Mouse (Mus musculus) stomach, embryonic 14.5 days (tissue): ENCODE data around the gene Fut11. TPM values are rescaled to one million over a fixed set of nuclear protein-coding genes. Genes with fewer than 3 reads are reported as not detected.

ENCODE experiments used
- ATAC-seq: fragments of 200-750 bp; cut with Nextera tagmentation; 2 replicates; pipeline ENCODE4 v1.8.0; 2017; ENCODE audit warnings: low read depth, moderate TSS enrichment; ENCODE audit not compliant: insufficient number of reproducible peaks, insufficient read depth, low FRiP score
- H3K27ac ChIP-seq: fragments of 300-500 bp; sonication (generic); 2 replicates; pipeline ENCODE4 v1.5.1; 2014; ENCODE audit warnings: mild to moderate bottlenecking, low read length, moderate library complexity, mixed read lengths
- H3K27me3 ChIP-seq: fragments of 300-500 bp; sonication (generic); 2 replicates; pipeline ENCODE4 v1.6.1; 2014; ENCODE audit warnings: low read length, control low read depth, mixed read lengths; ENCODE audit not compliant: control insufficient read depth, insufficient read depth
- H3K36me3 ChIP-seq: fragments of 300-500 bp; sonication (generic); 2 replicates; pipeline ENCODE4 v1.6.1; 2014; ENCODE audit warnings: mild to moderate bottlenecking, control low read depth, low read length, moderate library complexity, mixed read lengths; ENCODE audit not compliant: control insufficient read depth, insufficient read depth
- H3K4me1 ChIP-seq: fragments of 300-500 bp; sonication (generic); 2 replicates; pipeline ENCODE4 v1.6.1; 2014; ENCODE audit warnings: low read length, control low read depth, mixed read lengths; ENCODE audit not compliant: control insufficient read depth, insufficient read depth
- H3K4me2 ChIP-seq: fragments of 300-500 bp; sonication (generic); replicated peaks from 2 replicates; pipeline ENCODE4 v1.6.1; 2014; ENCODE audit warnings: low read depth, low read length, control low read depth
- H3K4me3 ChIP-seq: fragments of 300-500 bp; sonication (generic); 2 replicates; pipeline ENCODE4 v1.5.1; 2014; ENCODE audit warnings: low read depth, low read length, control low read depth
- H3K9ac ChIP-seq: fragments of 300-500 bp; sonication (generic); replicated peaks from 2 replicates; pipeline ENCODE4 v1.6.1; 2014; ENCODE audit warnings: low read depth, mild to moderate bottlenecking, control low read depth, low read length, moderate library complexity, mixed read lengths
- H3K9me3 ChIP-seq: fragments of 300-500 bp; sonication (generic); 2 replicates; pipeline ENCODE4 v1.6.1; 2016; ENCODE audit warnings: low read depth, low read length, control low read depth; ENCODE audit not compliant: control insufficient read depth
- WGBS: fragments of 180-500 bp; shearing (Covaris S2); extraction: QIAGEN DNeasy Blood & Tissue Kit; methylation state at CpG from one replicate; pipeline ENCODE4 v1.1.7; 2014; 5-methylcytosine and 5-hydroxymethylcytosine counted together
- polyA plus RNA-seq: library from polyadenylated mRNA; unstranded; fragments of >200 nt; fragmentation: Nextera tagmentation; extraction: Ambion mirVana; gene quantifications from 2 replicates; pipeline ENCODE4 v1.2.1, GENCODE M21; 2014

The Fut11 gene
- polyA plus RNA-seq, 1 experiment from 2014 or later: 20.5 TPM

DNA sequence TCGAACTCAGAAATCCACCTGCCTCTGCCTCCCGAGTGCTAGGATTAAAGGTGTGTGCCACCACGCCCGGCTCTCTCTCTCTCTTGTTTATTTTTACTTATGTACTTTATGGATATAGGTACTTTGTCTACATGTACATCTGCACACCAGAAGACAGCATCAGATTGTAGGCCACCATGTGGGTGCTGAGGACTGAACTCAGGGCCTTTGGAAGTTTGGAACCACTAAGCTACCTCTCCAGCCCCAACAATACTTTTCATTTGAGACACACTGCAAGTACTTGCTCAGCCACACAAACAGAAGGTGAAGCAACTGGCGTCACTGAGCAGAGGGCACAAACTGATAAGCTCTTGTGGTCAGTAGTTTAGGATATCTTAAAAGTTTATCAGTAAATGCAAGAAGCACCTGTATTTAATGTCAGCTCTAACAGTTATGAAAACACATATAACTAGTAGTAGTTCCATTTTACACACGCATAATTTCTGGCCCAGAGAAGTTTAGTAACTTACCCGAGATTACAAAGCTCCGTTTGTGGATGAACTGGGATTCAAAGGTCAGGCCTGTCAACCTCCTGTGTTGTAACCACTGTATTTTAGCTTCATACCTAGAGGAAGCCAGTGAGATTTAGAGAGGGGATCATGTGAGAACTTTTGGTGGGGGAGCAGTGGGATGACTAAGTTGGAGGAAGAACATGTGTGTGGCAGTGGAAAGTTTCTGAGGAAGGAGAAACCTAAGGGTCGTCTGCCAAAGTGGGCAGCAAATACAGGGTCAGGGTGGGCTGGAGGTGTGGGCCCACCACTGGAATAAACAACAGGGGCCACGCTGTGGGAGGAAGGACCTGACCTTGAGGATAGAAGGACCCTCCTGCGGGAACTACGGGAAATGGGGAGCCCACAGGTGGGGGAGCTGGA is 38.5 kb downstream of the Fut11 start:
- Histone ChIP-seq H3K4me2 (peak overlapping the region; percentile 74), H3K9ac (peak overlapping the region; percentile 88), H3K9me3 (no peaks in the 10 kb centered on the region), H3K4me3 (peak overlapping the region; percentile 80), H3K27me3 (no peaks in the 10 kb centered on the region), H3K4me1 (peaks cover 11% of the 10 kb centered on the region; the same call in 1 of the 2 replicates), H3K27ac (peak overlapping the region; percentile 89), H3K36me3 (peaks cover 36% of the 10 kb centered on the region)
- no peak for ATAC-seq
- 39% methylated on average over 12 of the region's 12 CpGs for WGBS

DNA sequence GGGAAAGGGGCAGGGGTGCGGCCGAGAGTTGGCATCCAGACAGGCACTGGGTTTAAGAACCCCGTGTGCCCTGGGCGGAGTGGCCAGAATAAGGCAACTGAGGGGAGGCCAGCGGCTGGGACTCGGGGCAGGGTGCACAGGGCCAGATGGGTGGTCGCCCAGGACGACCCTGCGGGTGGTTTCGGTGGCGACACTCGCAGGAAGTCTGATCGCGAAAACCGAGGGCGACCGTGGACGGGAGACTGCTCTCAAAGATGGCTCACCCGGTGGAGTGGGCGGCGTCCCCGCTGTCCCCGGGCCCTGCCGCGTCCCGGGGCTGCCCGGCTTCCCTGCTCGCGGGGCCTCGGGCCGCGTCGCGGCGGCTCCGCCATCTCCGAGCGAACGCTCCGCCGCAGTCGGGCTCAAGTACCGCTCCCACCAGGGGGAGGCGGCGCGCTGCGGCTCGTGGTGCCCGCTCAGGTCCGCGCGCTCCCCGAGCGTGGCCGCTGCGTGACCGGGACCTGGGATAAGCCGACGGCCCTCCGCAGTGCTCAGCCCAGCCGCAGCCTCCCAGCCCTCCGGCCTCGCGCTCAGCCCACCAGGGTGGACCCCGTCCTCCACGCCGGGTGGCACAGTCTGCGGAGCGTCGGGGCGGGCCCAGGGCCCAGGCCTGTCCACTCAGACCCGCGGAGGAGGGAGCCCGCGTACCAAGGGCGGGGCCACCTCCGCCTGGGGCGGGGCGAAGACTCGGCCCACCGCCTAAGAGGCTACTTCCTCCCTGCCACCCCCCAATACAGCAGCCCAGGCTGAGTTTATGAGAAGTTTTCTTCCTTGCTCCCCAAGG is 39.4 kb downstream of the Fut11 start, which contains the start of gene Ndst2:
TSS of gene Ndst2 (minus strand) at position 611 of the 823 bp plus-strand sequence.
- H3K4me2 ChIP-seq: peak within 1 kb of the TSS; percentile 74
- peaks cover 11% of the 10 kb centered on the region; the same call in 1 of the 2 replicates for H3K4me1 ChIP-seq
- peak within 1 kb of the TSS; percentile 88 for H3K9ac ChIP-seq
- no peaks in the 10 kb centered on the region for H3K9me3 ChIP-seq
- H3K27ac ChIP-seq: peak within 1 kb of the TSS; percentile 89
- peak within 1 kb of the TSS; percentile 80 for H3K4me3 ChIP-seq
- H3K36me3 ChIP-seq: peaks cover 29% of the 10 kb centered on the region
- under 1% methylated on average over 74 of the region's 81 CpGs for WGBS
- no peaks in the 10 kb centered on the region for H3K27me3 ChIP-seq
- peak; percentile 98 for ATAC-seq

DNA sequence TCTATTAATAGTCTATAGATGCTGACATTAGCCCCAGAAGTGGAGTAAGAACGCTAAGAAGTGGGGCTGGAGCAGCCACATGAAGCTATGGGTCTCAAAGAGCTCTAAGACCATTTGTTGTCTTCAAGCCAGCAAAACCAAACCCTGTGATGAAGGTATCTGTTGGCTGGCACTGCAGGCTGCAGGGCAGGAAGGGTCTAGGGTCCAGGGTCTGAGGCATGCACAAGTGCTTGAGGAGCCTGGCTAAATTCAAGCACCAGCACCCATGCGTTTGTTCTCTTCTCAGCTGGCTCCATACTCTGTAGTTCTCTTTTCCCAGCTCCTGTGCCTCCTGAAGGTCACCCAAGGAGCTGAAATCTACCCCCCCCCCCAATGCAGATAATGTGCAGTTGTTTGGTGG is 40.3 kb downstream of the Fut11 start:
- H3K4me1 ChIP-seq: peaks cover 11% of the 10 kb centered on the region; the same call in 1 of the 2 replicates

DNA sequence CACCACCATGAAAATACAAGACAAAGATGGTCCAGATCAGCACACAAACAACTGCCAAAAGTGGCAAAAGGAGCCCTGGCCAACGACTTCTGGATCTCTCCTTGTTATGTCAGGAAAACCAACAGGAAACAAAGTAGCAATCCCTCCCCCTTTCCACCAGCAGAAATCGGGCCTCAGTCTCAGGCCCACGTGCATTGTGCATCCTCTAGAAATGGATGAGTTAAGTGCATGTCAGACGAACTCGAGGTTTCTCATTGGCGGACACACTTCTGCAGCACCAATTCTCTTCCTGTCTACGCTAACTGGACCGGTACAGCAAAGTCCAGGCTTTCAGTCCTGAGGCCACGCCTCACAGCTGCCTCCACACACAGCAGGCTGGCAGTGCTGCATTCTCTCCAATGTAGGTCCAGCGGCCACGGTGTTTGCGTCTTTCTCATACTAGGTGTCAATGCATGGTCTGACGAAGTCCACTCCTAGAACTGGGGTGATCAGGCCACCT is 41.2 kb downstream of the Fut11 start:
- Histone ChIP-seq H3K4me3 (no peak overlapping the region), H3K4me2 (no peak overlapping the region), H3K9me3 (no peaks in the 10 kb centered on the region), H3K36me3 (peaks cover 22% of the 10 kb centered on the region), H3K9ac (no peak overlapping the region), H3K4me1 (peaks cover 11% of the 10 kb centered on the region; the same call in 1 of the 2 replicates), H3K27me3 (no peaks in the 10 kb centered on the region), H3K27ac (no peak overlapping the region)
- WGBS: 83% methylated on average over 13 of the region's 13 CpGs
- no peak for ATAC-seq

More for the DNA sequence above, 40.3 kb downstream of the Fut11 start:
- 58% methylated on average over 2 of the region's 2 CpGs for WGBS
- Histone ChIP-seq H3K9ac (no peak overlapping the region), H3K27ac (peak overlapping the region; percentile 89; the same call in 1 of the 2 replicates), H3K4me2 (peak overlapping the region; percentile 74; the same call in 1 of the 2 replicates), H3K27me3 (no peaks in the 10 kb centered on the region), H3K9me3 (no peaks in the 10 kb centered on the region), H3K4me3 (no peak overlapping the region; the same call in 1 of the 2 replicates), H3K36me3 (peaks cover 22% of the 10 kb centered on the region)
- no peak for ATAC-seq

DNA sequence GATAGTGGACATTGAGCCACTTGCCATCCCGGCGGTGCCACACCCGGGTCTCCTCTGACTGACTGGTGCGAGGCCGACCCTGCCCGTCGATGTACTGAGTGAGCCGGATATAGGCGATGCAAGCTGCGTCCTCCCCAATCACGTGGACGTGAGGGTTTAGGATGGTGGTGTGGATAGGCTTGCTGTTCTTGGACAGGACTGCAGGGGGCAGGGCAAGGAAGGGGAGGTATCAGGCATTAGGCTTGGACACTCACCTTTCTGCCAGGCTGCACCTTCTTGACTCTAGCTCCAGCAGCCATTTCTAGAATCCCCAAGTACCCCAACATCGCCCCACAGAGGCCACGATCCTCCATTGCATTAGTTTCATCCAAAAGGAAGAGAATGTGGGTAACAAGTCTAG is 42.5 kb downstream of the Fut11 start:
- Histone ChIP-seq H3K9ac (no peak overlapping the region), H3K27me3 (no peaks in the 10 kb centered on the region), H3K4me1 (peaks cover 11% of the 10 kb centered on the region; the same call in 1 of the 2 replicates), H3K27ac (no peak overlapping the region), H3K4me2 (no peak overlapping the region), H3K4me3 (no peak overlapping the region), H3K36me3 (peaks cover 22% of the 10 kb centered on the region), H3K9me3 (no peaks in the 10 kb centered on the region)
- WGBS: 32% methylated on average over 14 of the region's 14 CpGs
- ATAC-seq: no peak

DNA sequence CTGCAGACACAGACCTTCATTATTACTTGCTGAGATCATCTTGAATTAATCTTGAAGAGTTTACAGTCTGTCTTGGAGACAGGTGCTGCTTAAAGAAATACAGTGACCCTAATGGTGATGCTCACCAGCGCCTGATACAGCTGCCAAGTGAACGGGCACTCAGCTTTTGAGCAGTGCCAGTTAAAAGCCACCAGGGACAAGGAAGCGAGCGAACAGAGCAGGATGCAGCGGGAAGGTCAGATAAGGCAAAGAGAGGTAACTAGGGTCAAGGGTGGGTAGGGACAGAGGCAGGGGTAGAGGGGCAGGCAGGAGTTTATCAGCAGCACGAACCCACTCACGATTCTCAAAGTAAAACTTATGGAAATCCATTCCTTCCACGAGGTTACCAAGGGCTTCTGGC is 43.7 kb downstream of the Fut11 start:
- no peak overlapping the region for H3K27ac ChIP-seq
- ATAC-seq: no peak
- WGBS: 80% methylated on average over 8 of the region's 8 CpGs
- H3K4me3 ChIP-seq: no peak overlapping the region
- no peak overlapping the region for H3K9ac ChIP-seq
- H3K9me3 ChIP-seq: no peaks in the 10 kb centered on the region
- H3K4me1 ChIP-seq: peaks cover 5% of the 10 kb centered on the region; the same call in 1 of the 2 replicates
- peaks cover 22% of the 10 kb centered on the region for H3K36me3 ChIP-seq
- H3K27me3 ChIP-seq: no peaks in the 10 kb centered on the region
- H3K4me2 ChIP-seq: no peak overlapping the region

DNA sequence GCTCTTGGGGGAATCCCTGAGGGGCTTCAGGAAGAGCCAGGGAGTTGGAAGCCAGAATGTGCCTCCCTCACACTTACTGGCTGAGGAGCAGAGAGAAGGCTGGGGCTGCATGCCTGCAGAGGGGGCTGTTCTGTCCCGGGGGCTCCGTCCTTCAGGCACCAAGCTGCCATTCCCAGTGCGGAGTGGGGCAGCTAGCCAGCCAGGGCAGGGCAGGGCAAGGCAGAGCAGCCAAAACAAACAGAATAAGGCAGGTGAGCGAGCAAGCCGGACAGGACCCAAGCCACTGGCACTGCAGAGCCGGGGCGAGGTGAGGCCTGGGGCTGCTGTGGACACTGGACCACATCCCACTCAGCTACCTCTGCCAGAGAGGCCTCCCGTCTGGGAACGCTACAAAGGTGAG is 46.5 kb downstream of the Fut11 start:
- Histone ChIP-seq H3K36me3 (peaks cover 28% of the 10 kb centered on the region), H3K4me3 (no peak overlapping the region), H3K27ac (no peak overlapping the region), H3K9ac (no peak overlapping the region), H3K4me1 (no peaks in the 10 kb centered on the region), H3K9me3 (no peaks in the 10 kb centered on the region), H3K4me2 (no peak overlapping the region), H3K27me3 (no peaks in the 10 kb centered on the region)
- peak; percentile 14; the same call in 1 of the 2 replicates for ATAC-seq
- 83% methylated on average over 9 of the region's 9 CpGs for WGBS

DNA sequence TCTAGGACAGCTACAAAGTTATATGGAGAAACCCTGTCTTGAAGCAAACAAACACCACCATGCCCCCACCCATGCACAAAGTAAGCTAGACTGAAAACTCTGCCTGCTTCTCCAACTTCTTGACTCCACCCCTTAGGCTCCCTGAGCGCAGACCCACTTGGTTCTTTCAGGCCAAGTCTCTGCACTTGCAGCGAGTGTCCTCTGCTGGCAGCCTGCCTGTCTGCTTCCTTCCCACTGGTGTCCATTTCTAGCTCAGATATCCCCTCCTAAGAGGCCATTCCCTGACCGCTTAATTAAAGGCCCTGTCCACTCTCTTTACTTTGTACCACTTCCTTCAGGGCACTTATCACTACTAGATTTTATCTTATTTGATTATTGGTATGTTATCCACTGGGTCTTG is 48.8 kb downstream of the Fut11 start:
- no peak for ATAC-seq
- 82% methylated on average over 3 of the region's 3 CpGs for WGBS
- H3K27ac ChIP-seq: no peak overlapping the region
- H3K9me3 ChIP-seq: no peaks in the 10 kb centered on the region
- no peak overlapping the region for H3K4me2 ChIP-seq
- H3K4me3 ChIP-seq: no peak overlapping the region
- H3K4me1 ChIP-seq: no peaks in the 10 kb centered on the region
- no peak overlapping the region for H3K9ac ChIP-seq
- peaks cover 19% of the 10 kb centered on the region for H3K36me3 ChIP-seq
- H3K27me3 ChIP-seq: no peaks in the 10 kb centered on the region
